Mouse (Mus musculus) megakaryocyte progenitor cell, adult 5-6 weeks (primary cell): ENCODE measurements at regions not wholly inside any gene's neighbourhood (a gene's known extent, or its start where the extent isn't known, plus 50 kb on each side); places are given as distances from the start of the nearest gene placed in this dataset.
A peak's percentile ranks its signal among the peaks of the same experiment; 100 is the strongest.

Experiments used
- ATAC-seq: replicated peaks from 2 replicates; pipeline ENCODE4 v1.8.0; 2016; ENCODE audit warnings: mild to moderate bottlenecking, moderate TSS enrichment, inconsistent platforms; ENCODE audit not compliant: poor library complexity

DNA sequence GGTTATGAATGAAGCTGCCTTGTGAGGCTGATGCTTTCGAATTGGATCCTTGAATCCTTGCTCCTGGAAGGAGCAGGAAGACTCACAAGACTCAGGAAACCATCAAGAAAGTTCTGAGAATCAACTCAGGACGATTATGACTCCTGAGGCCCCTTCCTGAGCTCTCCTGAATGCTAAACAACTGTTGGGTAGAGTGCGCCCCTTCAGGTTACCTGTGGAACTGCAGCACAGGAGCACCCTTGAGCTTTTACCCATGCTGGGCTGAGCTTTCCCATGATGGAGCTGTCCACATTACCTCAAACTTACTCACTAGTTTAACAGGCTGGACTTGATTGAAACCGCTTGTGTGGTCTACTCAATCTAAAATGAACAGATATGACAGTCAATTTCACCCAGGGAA, 553.3 kb downstream of the Jrkl start:
- ATAC-seq, result peak; percentile 52; the same call in 1 of the 2 replicates

DNA sequence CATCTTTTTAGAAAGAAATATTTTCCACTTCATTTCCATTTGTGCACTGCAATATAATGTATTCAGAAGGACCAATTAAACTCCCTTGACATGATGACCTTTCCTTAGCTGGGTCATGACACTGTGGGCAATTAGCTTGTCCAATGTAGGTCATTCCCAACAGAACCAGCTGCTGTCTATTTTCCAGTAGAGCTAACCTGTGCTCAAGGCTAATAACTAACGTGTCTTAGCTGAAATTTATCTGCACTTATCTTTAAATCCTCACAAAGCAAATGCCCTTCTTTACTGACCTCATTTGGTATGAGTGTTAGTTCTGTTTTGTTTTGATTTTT, 554.7 kb downstream of the Jrkl start:
- no peak for ATAC-seq

DNA sequence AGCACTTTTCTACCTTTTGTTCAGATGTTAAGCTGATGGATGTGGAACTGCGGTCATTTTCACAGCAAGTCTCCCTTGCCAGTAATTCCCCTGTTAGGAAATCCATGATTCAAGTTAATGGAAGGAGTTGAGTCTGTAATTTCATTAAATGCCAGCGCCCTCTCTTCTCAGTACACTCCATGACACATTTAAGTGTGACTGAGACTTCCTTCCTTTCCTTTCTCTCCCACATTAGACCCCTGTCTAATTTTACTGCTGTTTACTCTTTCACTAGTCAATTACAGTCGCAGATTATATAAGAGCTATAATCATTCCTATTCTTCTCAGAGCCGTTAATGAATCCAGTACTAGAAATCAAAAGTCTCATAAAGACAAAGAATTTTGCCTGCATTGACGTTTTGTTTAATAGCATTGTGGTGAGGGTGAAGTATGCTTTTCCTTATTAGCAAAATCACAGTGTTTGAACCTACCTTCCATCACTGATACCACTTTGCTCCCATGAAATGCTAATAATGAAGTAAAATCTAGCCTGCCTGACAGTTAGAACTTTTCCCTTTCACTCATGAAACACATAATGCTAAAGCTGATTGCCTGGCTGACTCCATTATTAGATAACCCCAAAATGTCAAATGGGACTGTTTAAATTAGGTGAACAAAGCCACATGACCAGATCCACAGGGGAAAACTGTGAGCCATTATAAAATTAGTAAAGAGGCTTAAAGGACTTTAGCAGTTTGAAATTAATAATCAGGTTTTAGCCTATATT, 555.3 kb downstream of the Jrkl start:
- ATAC-seq, result no peak
